Mouse (Mus musculus): ENCODE measurements around the gene Plpp7. TPM values are rescaled to one million over a fixed set of nuclear protein-coding genes. Genes with fewer than 3 reads are reported as not detected.
A peak's percentile ranks its signal among the peaks of the same experiment; 100 is the strongest.

Plpp7 gene
- total and polyA plus RNA-seq, 3 experiments, result 0.25 TPM; not detected in 2

GRCm38 (mm10) chr2:32153791-32154119, 58.4 kb downstream of the Plpp7 start:
- Histone ChIP-seq H3K79me2 (replicated peaks; ENCODE audit: control insufficient read depth, extremely low read depth, insufficient read depth, poor library complexity, severe bottlenecking) (peaks cover 74% of the 10 kb centered on the region), H3K27me3 (replicated peaks) (no peaks in the 10 kb centered on the region), H3K27ac (ENCODE audit: insufficient read depth, low read depth) (peak overlapping the region; percentile 71; the same call in 1 of the 2 replicates), H3K36me3 (replicated peaks in 1 of 2; ENCODE audit: control insufficient read depth in 1 of 2, insufficient read depth in 1 of 2, low read length in 1 of 2) (peaks cover 0 to 21% of the 10 kb centered on the region in 2 experiments), H3K9me3 (replicated peaks; ENCODE audit: low read length) (no peaks in the 10 kb centered on the region), H3K4me1 (ENCODE audit: control insufficient read depth in 1 of 2, insufficient read depth in 2 of 2) (peaks cover 15 to 43% of the 10 kb centered on the region in 2 experiments), H3K4me3 (replicated peaks in 1 of 3; ENCODE audit: low read depth in 2 of 3, low read length in 2 of 3, poor library complexity in 1 of 3) (peak overlapping the region; percentile 41 to 79 (median 76)), H3K9ac (ENCODE audit: insufficient read depth, low read depth) (peak overlapping the region; percentile 84), H3K4me2 (ENCODE audit: insufficient read depth, low read depth, poor library complexity, severe bottlenecking) (peak overlapping the region; percentile 87)
- no peak for TF ChIP-seq CHD2 (IDR thresholded peaks at IDR 0.05; ENCODE audit: low read length)
- 0 out of 2 replicates have a peak, but pooled peaks have one; percentile 23 for TF ChIP-seq SIN3A (IDR thresholded peaks at IDR 0.05; ENCODE audit: low read length)
- no peak for TF ChIP-seq MEF2A (IDR thresholded peaks at IDR 0.05; ENCODE audit: borderline replicate concordance, low read depth, low read length)
- TF ChIP-seq ZNF384 (IDR thresholded peaks at IDR 0.05; ENCODE audit: low read depth, low read length), result peak; percentile 74
- dilution Hi-C loops (cut with MboI; ENCODE audit: extremely low pct_ligation_motif_present, extremely low pct_unique_long_range_greater_than_20kb, low sequenced_read_pairs) (no loop called here), in situ Hi-C loops (cut with MboI; ENCODE audit: low pct_ligation_motif_present, low pct_unique_long_range_greater_than_20kb, low sequenced_read_pairs) (no loop called here)
- DNase-seq (ENCODE audit: extremely low read depth), result no peak

DNA sequence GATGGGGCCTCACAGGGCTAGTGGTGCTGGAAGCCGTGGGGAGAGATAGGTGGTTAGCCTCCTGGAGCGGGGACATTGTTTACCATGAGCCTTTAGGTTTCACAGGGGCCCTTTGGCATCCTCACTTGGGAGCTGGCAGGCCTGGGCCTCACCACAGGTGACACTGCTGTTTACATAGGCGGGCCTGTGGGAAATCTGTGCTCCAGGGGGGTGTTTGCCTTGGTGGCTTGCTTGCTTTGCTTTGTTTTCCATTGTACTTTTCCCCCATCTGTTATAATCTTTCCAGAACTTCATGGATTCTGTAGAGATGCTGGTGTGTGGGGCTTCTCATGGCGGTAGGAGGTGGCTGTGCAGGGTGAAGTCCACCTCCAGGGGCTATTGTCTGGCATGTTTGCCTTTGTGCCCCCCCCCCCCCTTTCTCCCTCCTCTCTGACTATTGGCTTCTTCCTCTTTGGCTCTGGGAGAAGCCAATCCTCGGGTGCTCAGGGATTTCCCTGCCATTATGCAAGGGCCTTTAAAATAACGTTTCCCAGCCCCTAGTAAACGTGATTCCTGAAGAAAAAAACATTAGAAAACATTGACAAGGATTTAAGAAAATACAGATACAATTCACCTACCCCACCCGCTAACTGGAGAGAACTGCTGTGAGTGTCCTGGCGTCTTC, 59.1 kb downstream of the Plpp7 start:
- Histone ChIP-seq H3K4me2 (ENCODE audit: insufficient read depth, low read depth, poor library complexity, severe bottlenecking) (peak overlapping the region; percentile 87), H3K4me3 (replicated peaks in 1 of 3; ENCODE audit: low read depth in 2 of 3, low read length in 2 of 3, poor library complexity in 1 of 3) (peak overlapping the region; percentile 41 to 79 (median 76)), H3K36me3 (replicated peaks in 1 of 2; ENCODE audit: control insufficient read depth in 1 of 2, insufficient read depth in 1 of 2, low read length in 1 of 2) (peaks cover 0 to 27% of the 10 kb centered on the region in 2 experiments), H3K9ac (ENCODE audit: insufficient read depth, low read depth) (peak overlapping the region; percentile 84), H3K27me3 (replicated peaks) (no peaks in the 10 kb centered on the region), H3K9me3 (replicated peaks; ENCODE audit: low read length) (no peaks in the 10 kb centered on the region), H3K79me2 (replicated peaks; ENCODE audit: control insufficient read depth, extremely low read depth, insufficient read depth, poor library complexity, severe bottlenecking) (peaks cover 82% of the 10 kb centered on the region), H3K27ac (ENCODE audit: insufficient read depth, low read depth) (peak overlapping the region; percentile 71), H3K4me1 (ENCODE audit: control insufficient read depth in 1 of 2, insufficient read depth in 2 of 2) (peaks cover 18 to 50% of the 10 kb centered on the region in 2 experiments)
- no peak for TF ChIP-seq TCF12 (IDR thresholded peaks at IDR 0.05; ENCODE audit: low read depth, low read length)
- peak; percentile 38 for TF ChIP-seq BHLHE40 (IDR thresholded peaks at IDR 0.05; ENCODE audit: low read depth, low read length)
- TF ChIP-seq UBTF (IDR thresholded peaks at IDR 0.05; ENCODE audit: low read depth, low read length), result 0 out of 2 replicates have a peak, but pooled peaks have one; percentile 62
- no peak for DNase-seq (ENCODE audit: extremely low read depth)
- in situ Hi-C loops (cut with MboI; ENCODE audit: low pct_ligation_motif_present, low pct_unique_long_range_greater_than_20kb, low sequenced_read_pairs) (no loop called here), dilution Hi-C loops (cut with MboI; ENCODE audit: extremely low pct_ligation_motif_present, extremely low pct_unique_long_range_greater_than_20kb, low sequenced_read_pairs) (no loop called here)

DNA sequence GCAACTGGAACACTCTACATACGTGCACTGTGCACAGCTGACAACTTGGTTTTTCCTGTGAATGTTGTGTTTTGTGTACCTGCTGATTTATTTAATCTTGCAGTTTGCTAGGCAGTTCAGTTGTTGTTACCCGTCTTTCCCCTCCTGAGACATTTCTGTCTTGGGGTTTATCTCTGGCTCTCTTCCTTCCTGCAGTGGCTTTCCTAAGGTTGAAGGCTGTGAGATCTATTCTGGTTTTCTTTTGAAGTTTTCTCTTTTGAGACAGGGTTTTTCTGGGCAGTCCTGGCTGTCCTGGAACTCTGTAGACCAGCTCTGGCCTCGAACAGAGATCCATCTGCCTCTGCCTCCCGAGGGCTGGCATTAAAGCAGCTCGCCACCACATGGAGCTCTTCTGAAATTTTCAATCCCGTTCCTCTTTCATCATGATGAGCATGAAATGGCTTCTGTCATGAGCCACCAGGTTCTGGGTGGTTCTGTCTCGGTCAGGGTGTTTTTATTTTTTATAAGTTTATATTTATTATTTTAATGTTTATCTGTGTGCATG, 59.7 kb downstream of the Plpp7 start:
- Histone ChIP-seq H3K4me2 (ENCODE audit: insufficient read depth, low read depth, poor library complexity, severe bottlenecking) (peak overlapping the region; percentile 87), H3K9me3 (replicated peaks; ENCODE audit: low read length) (no peaks in the 10 kb centered on the region), H3K4me3 (replicated peaks in 1 of 3; ENCODE audit: low read depth in 2 of 3, low read length in 2 of 3, poor library complexity in 1 of 3) (peak overlapping the region in 2 of 3 experiments; percentile 76 to 79), H3K27me3 (replicated peaks) (no peaks in the 10 kb centered on the region), H3K27ac (ENCODE audit: insufficient read depth, low read depth) (peak overlapping the region; percentile 72), H3K36me3 (replicated peaks in 1 of 2; ENCODE audit: control insufficient read depth in 1 of 2, insufficient read depth in 1 of 2, low read length in 1 of 2) (peaks cover 0 to 33% of the 10 kb centered on the region in 2 experiments), H3K79me2 (replicated peaks; ENCODE audit: control insufficient read depth, extremely low read depth, insufficient read depth, poor library complexity, severe bottlenecking) (peaks cover 88% of the 10 kb centered on the region), H3K9ac (ENCODE audit: insufficient read depth, low read depth) (peak overlapping the region; percentile 84), H3K4me1 (ENCODE audit: control insufficient read depth in 1 of 2, insufficient read depth in 2 of 2) (peaks cover 19 to 54% of the 10 kb centered on the region in 2 experiments)
- in situ Hi-C loops (cut with MboI; ENCODE audit: low pct_ligation_motif_present, low pct_unique_long_range_greater_than_20kb, low sequenced_read_pairs), result no loop called here
- no peak for DNase-seq (ENCODE audit: extremely low read depth)
- TF ChIP-seq HCFC1 (IDR thresholded peaks at IDR 0.05; ENCODE audit: low read depth, low read length), result no peak
- 0 out of 2 replicates have a peak, but pooled peaks have one; percentile 29 for TF ChIP-seq CHD1 (IDR thresholded peaks at IDR 0.05; ENCODE audit: low read depth, low read length)
- 0 out of 2 replicates have a peak, but pooled peaks have one; percentile 22 for TF ChIP-seq ETS1 (conservative IDR thresholded peaks at IDR 0.05; ENCODE audit: low read depth, low read length)
- TF ChIP-seq IRF4 (IDR thresholded peaks at IDR 0.05; ENCODE audit: low read depth, low read length), result 0 out of 2 replicates have a peak, but pooled peaks have one; percentile 22
- dilution Hi-C loops (cut with MboI; ENCODE audit: extremely low pct_ligation_motif_present, extremely low pct_unique_long_range_greater_than_20kb, low sequenced_read_pairs), result no loop called here

Data from CH12.LX (cell line).